In genomic region chr5:137485851-137486155, GRCm38 (mm10) we compare ENCODE assay signal across 9 mouse cellular contexts. TPM values are rescaled to one million over a fixed set of nuclear protein-coding genes. Genes with fewer than 3 reads are reported as not detected.
DNase-seq lines count a peak whose midpoint lies in the region; ATAC-seq and TF ChIP-seq lines count a peak whose summit lies in the region.
"Had no signal": no experiment of that assay in that cellular context is flagged by ENCODE, and none has a peak within 500 bp of the region (broad histone marks: within the 10 kb centered on the region; RNA-seq: fewer than 3 reads in every experiment).

No protein-coding gene starts in this region.

- no peaks in the 10 kb centered on the region for H3K36me3 ChIP-seq in lung, postnatal 0 days (ENCODE audit: insufficient read depth, low read length)
- H3K36me3 ChIP-seq in forebrain, postnatal 0 days (ENCODE audit: insufficient read depth), result no peaks in the 10 kb centered on the region
- H3K36me3 ChIP-seq in liver, embryonic 12.5 days, result no peaks in the 10 kb centered on the region
- H3K36me3 ChIP-seq in stomach, embryonic 16.5 days (ENCODE audit: control insufficient read depth, insufficient read depth, low read length), result no peaks in the 10 kb centered on the region

- no peak for ATAC-seq in lung, postnatal 0 days
- ATAC-seq in forebrain, postnatal 0 days, result no peak
- no peak for ATAC-seq in liver, embryonic 12.5 days
- ATAC-seq in stomach, embryonic 16.5 days (ENCODE audit: insufficient read depth, low FRiP score), result no peak
- ATAC-seq: Patski had no signal

- no peak overlapping the region for H3K4me3 ChIP-seq in lung, postnatal 0 days (ENCODE audit: low read depth, low read length)
- H3K4me3 ChIP-seq in forebrain, postnatal 0 days (ENCODE audit: low read depth, low read length), result peak overlapping the region; percentile 11; the same call in 1 of the 2 replicates
- H3K4me3 ChIP-seq in liver, embryonic 12.5 days, result peak overlapping the region; percentile 45
- H3K4me3 ChIP-seq in stomach, embryonic 16.5 days (replicated peaks; ENCODE audit: low read length), result peak overlapping the region; percentile 32

- peak overlapping the region; percentile 43 for H3K4me2 ChIP-seq in lung, postnatal 0 days (replicated peaks; ENCODE audit: low read depth, low read length)
- H3K4me2 ChIP-seq in forebrain, postnatal 0 days (ENCODE audit: low read depth), result peak overlapping the region; percentile 29
- H3K4me2 ChIP-seq in liver, embryonic 12.5 days, result peak overlapping the region; percentile 43
- H3K4me2 ChIP-seq in stomach, embryonic 16.5 days (ENCODE audit: low read depth, low read length), result peak overlapping the region; percentile 46

- intact Hi-C loops in left cerebral cortex, postnatal 14 days (cut with DNase I), result loop anchor here (10.0 kb wide), 1 partner anchor 279 kb away; no protein-coding TSS in a partner anchor

- no peak overlapping the region for H3K27ac ChIP-seq in lung, postnatal 0 days (ENCODE audit: low read length)
- no peak overlapping the region for H3K27ac ChIP-seq in forebrain, postnatal 0 days (ENCODE audit: low read depth, low read length)
- H3K27ac ChIP-seq in liver, embryonic 12.5 days, result no peak overlapping the region
- H3K27ac ChIP-seq in stomach, embryonic 16.5 days (ENCODE audit: low read length), result no peak overlapping the region

- TF ChIP-seq EP300 in lung, postnatal 0 days (IDR thresholded peaks at IDR 0.05), result no peak

- 0 out of 2 replicates have a peak, but pooled peaks cover 4% of the 10 kb centered on the region for H3K4me1 ChIP-seq in lung, postnatal 0 days (ENCODE audit: insufficient read depth, low read depth, low read length)
- H3K4me1 ChIP-seq in forebrain, postnatal 0 days (ENCODE audit: insufficient read depth), result no peaks in the 10 kb centered on the region; the same call in 1 of the 2 replicates
- no peaks in the 10 kb centered on the region for H3K4me1 ChIP-seq in liver, embryonic 12.5 days
- 0 out of 2 replicates have a peak, but pooled peaks cover 6% of the 10 kb centered on the region for H3K4me1 ChIP-seq in stomach, embryonic 16.5 days (ENCODE audit: control insufficient read depth, insufficient read depth, low read length)

- H3K9ac ChIP-seq in lung, postnatal 0 days (replicated peaks; ENCODE audit: low read depth), result no peak overlapping the region
- H3K9ac ChIP-seq in forebrain, postnatal 0 days, result no peak overlapping the region
- H3K9ac ChIP-seq in liver, embryonic 12.5 days, result peak overlapping the region; percentile 41
- H3K9ac ChIP-seq in stomach, embryonic 16.5 days (ENCODE audit: low read length), result peak overlapping the region; percentile 49

- WGBS in lung, postnatal 0 days, result 6% methylated on average over 17 of the region's 17 CpGs
- 2% methylated on average over 17 of the region's 17 CpGs for WGBS in forebrain, postnatal 0 days
- WGBS in liver, embryonic 12.5 days (ENCODE audit: insufficient replicate concordance), result 6% methylated on average over 17 of the region's 17 CpGs
- 2% methylated on average over 17 of the region's 17 CpGs for WGBS in stomach, embryonic 16.5 days

- no peak for DNase-seq in lung, postnatal 0 days (ENCODE audit: low spot score)
- no peak for DNase-seq in lung, postnatal 25 days (ENCODE audit: low spot score)
- no peak for DNase-seq in forebrain, postnatal 0 days
- no peak for DNase-seq in left cerebral cortex, postnatal 14 days (ENCODE audit: low spot score in 2 of 2)
- no peak for DNase-seq in T-cell, adult 2 months (ENCODE audit: low spot score)

- no peaks in the 10 kb centered on the region for H3K9me3 ChIP-seq in lung, postnatal 0 days (ENCODE audit: low read length)
- H3K9me3 ChIP-seq in forebrain, postnatal 0 days (ENCODE audit: low read length), result no peaks in the 10 kb centered on the region
- H3K9me3 ChIP-seq in liver, embryonic 12.5 days (replicated peaks), result no peaks in the 10 kb centered on the region
- H3K9me3 ChIP-seq in stomach, embryonic 16.5 days (replicated peaks; ENCODE audit: control insufficient read depth, low read length), result no peaks in the 10 kb centered on the region

- no peak for TF ChIP-seq CTCF in lung, postnatal 0 days (IDR thresholded peaks at IDR 0.05)
- no peak for TF ChIP-seq CTCF in forebrain, postnatal 0 days (IDR thresholded peaks at IDR 0.05; ENCODE audit: low read depth)

- H3K27me3 ChIP-seq in lung, postnatal 0 days (replicated peaks; ENCODE audit: insufficient read depth, low read length), result no peaks in the 10 kb centered on the region
- peaks cover 5% of the 10 kb centered on the region for H3K27me3 ChIP-seq in forebrain, postnatal 0 days (ENCODE audit: insufficient read depth, low read length)
- H3K27me3 ChIP-seq in liver, embryonic 12.5 days (replicated peaks), result peaks cover 58% of the 10 kb centered on the region
- H3K27me3 ChIP-seq in stomach, embryonic 16.5 days (ENCODE audit: control insufficient read depth, insufficient read depth, low read length), result no peaks in the 10 kb centered on the region

RNA-seq across cellular contexts. Expression of gene Zan, which starts 8.9 kb away (rescaled TPM):
- 0.11 TPM in 2 replicates for polyA plus RNA-seq in lung, postnatal 0 days (2015; fragmentation: Nextera tagmentation; extraction: Ambion mirVana)
- total RNA-seq in forebrain, postnatal 0 days (2014; rRNA removed), result 0.31 and 0.62 TPM in 2 replicates
- 0.08 and 0.14 TPM in 2 replicates for polyA plus RNA-seq in forebrain, postnatal 0 days (2015; fragmentation: Nextera tagmentation; extraction: Ambion mirVana)
- 0.29 and 0.31 TPM in 2 replicates for polyA plus RNA-seq in liver, embryonic 12.5 days (2016; fragmentation: Nextera tagmentation; extraction: Ambion mirVana)
- polyA plus RNA-seq in stomach, embryonic 16.5 days (2015; fragmentation: Nextera tagmentation; extraction: Ambion mirVana), result 0.99 TPM in 2 replicates
- under 1 TPM; 0.44 to 0.55 TPM for total RNA-seq in left cerebral cortex, postnatal 14 days (2021)

RNA-seq across cellular contexts. Expression of gene Pop7, which starts 16.5 kb away (rescaled TPM):
- 37.8 and 38.7 TPM in 2 replicates for polyA plus RNA-seq in lung, postnatal 0 days (2015; fragmentation: Nextera tagmentation; extraction: Ambion mirVana)
- 79.1 and 80.6 TPM in 2 replicates for total RNA-seq in forebrain, postnatal 0 days (2014; rRNA removed)
- polyA plus RNA-seq in forebrain, postnatal 0 days (2015; fragmentation: Nextera tagmentation; extraction: Ambion mirVana), result 99.2 and 110 TPM in 2 replicates
- polyA plus RNA-seq in liver, embryonic 12.5 days (2016; fragmentation: Nextera tagmentation; extraction: Ambion mirVana), result 48.4 and 55.3 TPM in 2 replicates
- polyA plus RNA-seq in stomach, embryonic 16.5 days (2015; fragmentation: Nextera tagmentation; extraction: Ambion mirVana), result 46.4 and 48.1 TPM in 2 replicates
- total RNA-seq in left cerebral cortex, postnatal 14 days (2021), result 10 to 100 TPM; 28.0 to 35.2 TPM

RNA-seq across cellular contexts. Expression of gene Gigyf1, which starts 32.5 kb away (rescaled TPM):
- polyA plus RNA-seq in lung, postnatal 0 days (2015; fragmentation: Nextera tagmentation; extraction: Ambion mirVana), result 10.6 and 12.4 TPM in 2 replicates
- total RNA-seq in forebrain, postnatal 0 days (2014; rRNA removed), result 21.1 and 25.2 TPM in 2 replicates
- 6.1 and 10.6 TPM in 2 replicates for polyA plus RNA-seq in forebrain, postnatal 0 days (2015; fragmentation: Nextera tagmentation; extraction: Ambion mirVana)
- 5.6 and 6.0 TPM in 2 replicates for polyA plus RNA-seq in liver, embryonic 12.5 days (2016; fragmentation: Nextera tagmentation; extraction: Ambion mirVana)
- polyA plus RNA-seq in stomach, embryonic 16.5 days (2015; fragmentation: Nextera tagmentation; extraction: Ambion mirVana), result 7.7 and 9.0 TPM in 2 replicates
- total RNA-seq in left cerebral cortex, postnatal 14 days (2021), result 10 to 100 TPM; 40.0 to 44.3 TPM

RNA-seq across cellular contexts. Expression of gene Epo, which starts 47.2 kb away (rescaled TPM):
- not detected in 2 replicates for polyA plus RNA-seq in lung, postnatal 0 days (2015; fragmentation: Nextera tagmentation; extraction: Ambion mirVana)
- not detected in 2 replicates for total RNA-seq in forebrain, postnatal 0 days (2014; rRNA removed)
- polyA plus RNA-seq in forebrain, postnatal 0 days (2015; fragmentation: Nextera tagmentation; extraction: Ambion mirVana), result not detected in 2 replicates
- 1.7 and 2.3 TPM in 2 replicates for polyA plus RNA-seq in liver, embryonic 12.5 days (2016; fragmentation: Nextera tagmentation; extraction: Ambion mirVana)
- not detected in 2 replicates for polyA plus RNA-seq in stomach, embryonic 16.5 days (2015; fragmentation: Nextera tagmentation; extraction: Ambion mirVana)
- total RNA-seq in left cerebral cortex, postnatal 14 days (2021), result not detected
- total RNA-seq: gastrocnemius, adult 8-10 months had no signal
- polyA plus RNA-seq: Patski had no signal

RNA-seq across cellular contexts. Expression of gene Gnb2, which starts 47.5 kb away (rescaled TPM):
- polyA plus RNA-seq in lung, postnatal 0 days (2015; fragmentation: Nextera tagmentation; extraction: Ambion mirVana), result 507 and 513 TPM in 2 replicates
- total RNA-seq in forebrain, postnatal 0 days (2014; rRNA removed), result 1,237 and 1,339 TPM in 2 replicates
- 766 and 769 TPM in 2 replicates for polyA plus RNA-seq in forebrain, postnatal 0 days (2015; fragmentation: Nextera tagmentation; extraction: Ambion mirVana)
- polyA plus RNA-seq in liver, embryonic 12.5 days (2016; fragmentation: Nextera tagmentation; extraction: Ambion mirVana), result 215 and 221 TPM in 2 replicates
- polyA plus RNA-seq in stomach, embryonic 16.5 days (2015; fragmentation: Nextera tagmentation; extraction: Ambion mirVana), result 257 and 284 TPM in 2 replicates
- 100 to 1,000 TPM; 777 to 806 TPM for total RNA-seq in left cerebral cortex, postnatal 14 days (2021)

Comparison
In these comparisons a context has a peak if more than half of its experiments do, and no peak if none do; other contexts are left out.
1. H3K9ac ChIP-seq: peak in liver, embryonic 12.5 days (single experiment) and stomach, embryonic 16.5 days (single experiment); none in lung, postnatal 0 days (single experiment) and forebrain, postnatal 0 days (single experiment).
2. Peak in every context shown above with its lines, with median percentiles within 50 percentile points of each other: H3K4me2 ChIP-seq.